Mouse (Mus musculus): ENCODE measurements at regions not wholly inside any gene's neighbourhood (a gene's known extent, or its start where the extent isn't known, plus 50 kb on each side); places are given as distances from the start of the nearest gene placed in this dataset.
A peak's percentile ranks its signal among the peaks of the same experiment; 100 is the strongest.

DNA sequence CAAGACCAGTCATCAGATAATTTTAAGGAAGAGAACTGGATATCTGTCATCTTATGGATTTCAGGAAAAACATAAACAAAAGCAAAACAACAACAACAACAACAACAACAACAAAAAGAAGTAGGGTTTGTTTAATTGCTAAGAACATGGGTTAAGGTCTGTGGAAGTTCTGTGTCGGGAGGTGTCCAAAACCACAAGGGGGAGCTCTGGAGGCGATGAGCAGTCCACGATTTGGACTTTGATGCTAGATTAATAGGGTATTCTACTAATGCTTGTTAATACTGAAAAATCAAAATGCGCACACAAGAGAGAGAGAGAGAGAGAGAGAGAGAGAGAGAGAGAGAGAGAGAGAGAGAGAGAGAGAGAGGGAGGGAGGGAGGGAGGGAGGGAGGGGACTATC is 692.0 kb upstream of the Car10 start:
- peak; percentile 24 for DNase-seq

DNA sequence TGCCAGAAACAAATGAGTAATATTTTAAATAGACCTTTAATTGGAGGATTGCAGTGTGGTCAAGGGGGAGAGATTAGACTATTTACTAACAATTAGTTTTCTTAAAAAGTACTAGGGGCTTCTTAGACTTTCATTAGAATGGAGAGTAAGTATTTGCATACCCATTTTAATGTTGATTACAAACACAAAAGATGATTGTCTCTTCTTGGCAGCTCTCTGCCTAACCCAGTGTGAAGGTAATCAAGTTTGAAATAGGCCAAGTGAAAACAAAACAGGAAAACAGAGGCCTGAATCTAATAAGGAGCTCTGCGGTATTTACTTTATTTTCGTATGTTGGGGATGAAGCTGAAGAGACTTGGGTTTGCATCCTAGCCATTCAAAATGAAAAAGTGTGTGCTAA is 646.5 kb upstream of the Car10 start:
- DNase-seq, result no peak

GRCm38 (mm10) chr11:92495291-92495690 is 602.5 kb upstream of the Car10 start:
- no peak for DNase-seq
